Mouse (Mus musculus): ENCODE measurements around the gene Gstp1.

Gene Gstp1

GRCm38 (mm10) chr19:4060044-4060898 lies 22.5 kb upstream of the Gstp1 start:
- WGBS: 92% methylated on average over 8 of the region's 8 CpGs

GRCm38 (mm10) chr19:4059069-4059740 lies 21.4 kb upstream of the Gstp1 start, which contains the start of gene Gstp3:
TSS of gene Gstp3 (minus strand) at chr19:4059569.
- 79% methylated on average over 15 of the region's 15 CpGs for WGBS

- 93% methylated on average over 5 of the region's 5 CpGs for WGBS
Observed at GRCm38 (mm10) chr19:4058581-4058980, 20.8 kb upstream of the Gstp1 start.

GRCm38 (mm10) chr19:4057962-4058361 lies 20.2 kb upstream of the Gstp1 start:
- WGBS: 96% methylated on average over 7 of the region's 7 CpGs

- 91% methylated on average over 13 of the region's 13 CpGs for WGBS
Observed at GRCm38 (mm10) chr19:4057389-4057788, 19.6 kb upstream of the Gstp1 start.

- WGBS: 75% methylated on average over 4 of the region's 4 CpGs
Observed at GRCm38 (mm10) chr19:4056727-4057126, 18.9 kb upstream of the Gstp1 start.

GRCm38 (mm10) chr19:4055947-4056693 lies 18.3 kb upstream of the Gstp1 start:
- WGBS: 75% methylated on average over 15 of the region's 15 CpGs

GRCm38 (mm10) chr19:4055216-4055946 lies 17.6 kb upstream of the Gstp1 start:
- 75% methylated on average over 8 of the region's 8 CpGs for WGBS

GRCm38 (mm10) chr19:4054613-4055012 lies 16.8 kb upstream of the Gstp1 start:
- 93% methylated on average over 5 of the region's 5 CpGs for WGBS

GRCm38 (mm10) chr19:4052516-4053030 lies 14.8 kb upstream of the Gstp1 start:
- WGBS: 67% methylated on average over 5 of the region's 5 CpGs

GRCm38 (mm10) chr19:4051741-4052515 lies 14.1 kb upstream of the Gstp1 start:
- 41% methylated on average over 10 of the region's 10 CpGs for WGBS

- 92% methylated on average over 5 of the region's 5 CpGs for WGBS
Observed at GRCm38 (mm10) chr19:4051016-4051415, 13.2 kb upstream of the Gstp1 start.

GRCm38 (mm10) chr19:4049069-4049468 lies 11.3 kb upstream of the Gstp1 start:
- 89% methylated on average over 5 of the region's 5 CpGs for WGBS

GRCm38 (mm10) chr19:4047859-4048258 lies 10.1 kb upstream of the Gstp1 start:
- WGBS: 12% methylated on average over 4 of the region's 4 CpGs

- WGBS: 89% methylated on average over 8 of the region's 8 CpGs
Observed at GRCm38 (mm10) chr19:4046866-4047254, 9.1 kb upstream of the Gstp1 start.

GRCm38 (mm10) chr19:4045966-4046865 lies 8.4 kb upstream of the Gstp1 start, which contains the start of gene Gstp2:
TSS of gene Gstp2 (minus strand) at chr19:4046023.
- 15% methylated on average over 16 of the region's 16 CpGs for WGBS

GRCm38 (mm10) chr19:4044109-4044508 lies 6.3 kb upstream of the Gstp1 start:
- WGBS: 90% methylated on average over 5 of the region's 5 CpGs

- 77% methylated on average over 14 of the region's 14 CpGs for WGBS
Observed at GRCm38 (mm10) chr19:4042124-4042523, 4.3 kb upstream of the Gstp1 start.

- 91% methylated on average over 3 of the region's 4 CpGs for WGBS
Observed at GRCm38 (mm10) chr19:4041500-4041899, 3.7 kb upstream of the Gstp1 start.

Measured in cerebral cortex, adult 2 months (tissue).